Mouse (Mus musculus) heart, adult 2 months (tissue): ENCODE data around the gene Plekhh3. TPM values are rescaled to one million over a fixed set of nuclear protein-coding genes. Genes with fewer than 3 reads are reported as not detected.
A peak's percentile ranks its signal among the peaks of the same experiment; 100 is the strongest.

ENCODE experiments used
- DNase-seq, 2 experiments: peaks; one replicate each; pipeline ENCODE4 v3.0.0; 2021
- H3K27ac ChIP-seq: fragments of 200-600 bp; 2 replicates; pipeline ENCODE4 v1.8.1; 2022
- H3K27me3 ChIP-seq: fragments of 200-500 bp; 2 replicates; pipeline ENCODE4 v1.6.1; 2012; ENCODE audit warnings: mild to moderate bottlenecking, low read length, inconsistent platforms, mixed read lengths; ENCODE audit not compliant: control insufficient read depth, insufficient read depth
- H3K36me3 ChIP-seq: fragments of 200-500 bp; 2 replicates; pipeline ENCODE4 v1.6.1; 2012; ENCODE audit warnings: low read length, inconsistent platforms; ENCODE audit not compliant: control insufficient read depth, insufficient read depth
- H3K4me1 ChIP-seq: fragments of 200-500 bp; 2 replicates; pipeline ENCODE4 v1.6.1; 2011; ENCODE audit warnings: low read length; ENCODE audit not compliant: control insufficient read depth, insufficient read depth
- H3K4me3 ChIP-seq: fragments of 200-600 bp; 2 replicates; pipeline ENCODE4 v1.8.1; 2022
- H3K79me2 ChIP-seq: fragments of 200-500 bp; replicated peaks from 2 replicates; pipeline ENCODE4 v1.6.1; 2012; ENCODE audit warnings: mild to moderate bottlenecking, inconsistent platforms, low read length, moderate library complexity, mixed read lengths; ENCODE audit not compliant: control insufficient read depth, insufficient read depth
- H3K9ac ChIP-seq: fragments of 200-500 bp; 2 replicates; pipeline ENCODE4 v1.6.1; 2012; ENCODE audit warnings: low read depth, mild to moderate bottlenecking, control low read depth, inconsistent platforms, low read length, mixed read lengths
- CTCF ChIP-seq: fragments of 200-600 bp; IDR thresholded peaks from 2 replicates; pipeline ENCODE4 v1.8.1; 2022; ENCODE audit warnings: antibody characterized with exemption, mild to moderate bottlenecking, moderate library complexity
- EP300 ChIP-seq: fragments of 200-500 bp; IDR thresholded peaks from 2 replicates; pipeline ENCODE4 v1.6.1; 2011; ENCODE audit warnings: low read depth, low read length, control low read depth; ENCODE audit not compliant: insufficient read depth
- POLR2A ChIP-seq: fragments of 200-500 bp; IDR thresholded peaks from 2 replicates; pipeline ENCODE4 v1.6.1; 2011; ENCODE audit warnings: mild to moderate bottlenecking, low read depth, low read length, control low read depth; ENCODE audit not compliant: insufficient read depth
- WGBS: fragments of 180-500 bp; shearing (Covaris S2); methylation state at CpG from one replicate; pipeline ENCODE4 v1.1.7; 2018; 5-methylcytosine and 5-hydroxymethylcytosine counted together
- intact Hi-C: fragments of 180-260 bp; cut with DNase I; formaldehyde crosslinking; loops from one replicate; pipeline ENCODE4 v1.15.1; 2025
- polyA plus RNA-seq: library from polyadenylated mRNA; depleted of rRNA; stranded (reverse); fragments of >200 nt; gene quantifications from 2 replicates; pipeline ENCODE4 v1.2.3, GENCODE M21; 2012
- total RNA-seq, 2 experiments: library from RNA; stranded (reverse); gene quantifications; 2 replicates each; pipeline ENCODE4 v1.2.3; 2021

The Plekhh3 gene
- total and polyA plus RNA-seq, 3 experiments, result 14.3 to 28.1 (median 26.7) TPM

GRCm38 (mm10) chr11:101175636-101176116 is 4.5 kb upstream of the Plekhh3 start:
- no peaks in the 10 kb centered on the region for H3K36me3 ChIP-seq
- H3K27ac ChIP-seq, result no peak overlapping the region
- peaks cover 9% of the 10 kb centered on the region for H3K4me1 ChIP-seq
- no peak for TF ChIP-seq CTCF
- TF ChIP-seq POLR2A, result no peak
- peak overlapping the region; percentile 3; the same call in 1 of the 2 replicates for H3K9ac ChIP-seq
- H3K27me3 ChIP-seq, result no peaks in the 10 kb centered on the region
- no peaks in the 10 kb centered on the region for H3K79me2 ChIP-seq
- no peak for DNase-seq
- H3K4me3 ChIP-seq, result no peak overlapping the region
- 19% methylated on average over 11 of the region's 11 CpGs for WGBS
- intact Hi-C loops, result loop anchor here (2.0 to 10.0 kb wide), 5 partner anchors 57 to 461 kb away; partner anchors contain the start of genes Coasy, Hspb9, Kat2a and Retreg3

GRCm38 (mm10) chr11:101174851-101175628 is 3.9 kb upstream of the Plekhh3 start, which contains the start of gene Ccr10:
Gene Ccr10 (minus strand): TSS chr11:101175443.
- TF ChIP-seq CTCF, result peak; percentile 78
- no peak for TF ChIP-seq EP300
- H3K27ac ChIP-seq, result peak within 1 kb of the TSS; percentile 86
- 19% methylated on average over 14 of the region's 14 CpGs for WGBS
- peak within 1 kb of the TSS; percentile 60 for H3K9ac ChIP-seq
- no peaks in the 10 kb centered on the region for H3K79me2 ChIP-seq
- no peaks in the 10 kb centered on the region for H3K27me3 ChIP-seq
- peak within 1 kb of the TSS; percentile 50 for H3K4me3 ChIP-seq
- DNase-seq, result peak in 1 of 2 experiments; percentile 5
- intact Hi-C loops, result loop anchor here (2.0 to 10.0 kb wide), 4 partner anchors 38 to 460 kb away; partner anchors contain the start of genes Hspb9, Kat2a, Retreg3 and Tubg1
- H3K36me3 ChIP-seq, result no peaks in the 10 kb centered on the region
- peaks cover 9% of the 10 kb centered on the region for H3K4me1 ChIP-seq

- intact Hi-C loops, result loop anchor here (2.0 to 10.0 kb wide), 3 partner anchors 37 to 460 kb away; partner anchors contain the start of genes Hspb9, Kat2a, Retreg3 and Tubg1
- Histone ChIP-seq H3K36me3 (no peaks in the 10 kb centered on the region), H3K27me3 (no peaks in the 10 kb centered on the region), H3K27ac (peak overlapping the region; percentile 86), H3K4me3 (peak overlapping the region; percentile 50), H3K4me1 (peaks cover 9% of the 10 kb centered on the region), H3K79me2 (no peaks in the 10 kb centered on the region), H3K9ac (peak overlapping the region; percentile 60)
- no peak for DNase-seq
- WGBS, result 23% methylated on average over 9 of the region's 9 CpGs
- TF ChIP-seq CTCF, result no peak
- TF ChIP-seq POLR2A, result no peak
- no peak for TF ChIP-seq EP300
These were observed 3.2 kb upstream of the Plekhh3 start for GRCm38 (mm10) chr11:101174389-101174745.

GRCm38 (mm10) chr11:101173631-101174388 is 2.7 kb upstream of the Plekhh3 start:
- Histone ChIP-seq H3K27ac (peak overlapping the region; percentile 86), H3K4me3 (peak overlapping the region; percentile 50), H3K4me1 (peaks cover 9% of the 10 kb centered on the region), H3K36me3 (0 out of 2 replicates have a peak, but pooled peaks cover 2% of the 10 kb centered on the region), H3K79me2 (no peaks in the 10 kb centered on the region), H3K27me3 (no peaks in the 10 kb centered on the region), H3K9ac (peak overlapping the region; percentile 60)
- peak; percentile 88 to 91 for DNase-seq
- intact Hi-C loops, result loop anchor here (1.0 to 10.0 kb wide), 4 partner anchors 37 to 459 kb away; partner anchors contain the start of genes Hspb9, Kat2a, Retreg3 and Tubg1
- WGBS, result 5% methylated on average over 61 of the region's 61 CpGs
- TF ChIP-seq EP300, result no peak
- peak; percentile 64 for TF ChIP-seq POLR2A
- TF ChIP-seq CTCF, result no peak

GRCm38 (mm10) chr11:101173112-101173511 is 2.0 kb upstream of the Plekhh3 start:
- Histone ChIP-seq H3K27me3 (no peaks in the 10 kb centered on the region), H3K36me3 (0 out of 2 replicates have a peak, but pooled peaks cover 2% of the 10 kb centered on the region), H3K4me1 (peaks cover 11% of the 10 kb centered on the region), H3K4me3 (peak overlapping the region; percentile 50), H3K79me2 (no peaks in the 10 kb centered on the region), H3K9ac (peak overlapping the region; percentile 18; the same call in 1 of the 2 replicates), H3K27ac (peak overlapping the region; percentile 86)
- 8% methylated on average over 11 of the region's 11 CpGs for WGBS
- peak; percentile 66 to 71 for DNase-seq
- intact Hi-C loops, result loop anchor here (1.0 to 10.0 kb wide), 3 partner anchors 36 to 458 kb away; partner anchors contain the start of genes Hspb9 and Kat2a
- TF ChIP-seq POLR2A (no peak), EP300 (no peak)
